Mouse (Mus musculus) bone marrow, adult 2 months (tissue): ENCODE measurements around the gene Borcs6. TPM values are rescaled to one million over a fixed set of nuclear protein-coding genes. Genes with fewer than 3 reads are reported as not detected.

Source experiments
- H3K27ac ChIP-seq: fragments of 200-500 bp; 2 replicates; pipeline ENCODE4 v1.5.1; 2012; ENCODE audit warnings: low read depth, mild to moderate bottlenecking, control low read depth, inconsistent platforms, low read length; ENCODE audit not compliant: control insufficient read depth, poor library complexity, insufficient read depth
- H3K4me1 ChIP-seq: fragments of 200-500 bp; 2 replicates; pipeline ENCODE4 v1.6.1; 2011; ENCODE audit warnings: low read length; ENCODE audit not compliant: control insufficient read depth, insufficient read depth
- H3K4me3 ChIP-seq: fragments of 200-500 bp; replicated peaks from 2 replicates; pipeline ENCODE3; 2011; ENCODE audit warnings: mild to moderate bottlenecking, low read depth, low read length, control low read depth; ENCODE audit not compliant: control insufficient read depth
- CTCF ChIP-seq: fragments of 200-500 bp; IDR thresholded peaks from 2 replicates; pipeline ENCODE4 v1.5.1; 2011; ENCODE audit warnings: low read length, control low read depth; ENCODE audit not compliant: control insufficient read depth, insufficient read depth
- POLR2A ChIP-seq: fragments of 200-500 bp; IDR thresholded peaks from 2 replicates; pipeline ENCODE4 v1.6.1; 2011; ENCODE audit warnings: low read depth, mild to moderate bottlenecking, control low read depth, low read length, borderline replicate concordance; ENCODE audit not compliant: control insufficient read depth
- WGBS: fragments of 180-500 bp; shearing (Covaris S2); methylation state at CpG from one replicate; pipeline ENCODE4 v1.1.7; 2018; 5-methylcytosine and 5-hydroxymethylcytosine counted together
- polyA plus RNA-seq: library from polyadenylated mRNA; stranded (reverse); fragments of >200 nt; gene quantifications from 2 replicates; pipeline ENCODE4 v1.2.4, GENCODE M21; 2011; ENCODE audit warnings: low replicate concordance; ENCODE audit not compliant: missing spikeins, insufficient read depth, insufficient read length

The Borcs6 gene
- polyA plus RNA-seq, 1 experiment, result 18.4 TPM

- 87% methylated on average over 5 of the region's 5 CpGs for WGBS
- H3K27ac ChIP-seq, result no peak overlapping the region
- no peak for TF ChIP-seq CTCF
- no peak for TF ChIP-seq POLR2A
- H3K4me1 ChIP-seq, result peaks cover 8% of the 10 kb centered on the region; the same call in 1 of the 2 replicates
- no peak overlapping the region for H3K4me3 ChIP-seq
Measured at GRCm38 (mm10) chr11:69038173-69038572, 21.3 kb upstream of the Borcs6 start.

- H3K4me3 ChIP-seq, result peak within 1 kb of the TSS; percentile 86
- H3K4me1 ChIP-seq, result peaks cover 1% of the 10 kb centered on the region; the same call in 1 of the 2 replicates
- WGBS, result under 1% methylated on average over 54 of the region's 54 CpGs
- TF ChIP-seq POLR2A (peak; percentile 80; the same call in 1 of the 2 replicates), CTCF (0 out of 2 replicates have a peak, but pooled peaks have one; percentile 15)
- peak within 1 kb of the TSS; percentile 81 for H3K27ac ChIP-seq
Measured at GRCm38 (mm10) chr11:69045531-69046394, 13.8 kb upstream of the Borcs6 start, which contains the start of gene Aurkb. TSS of gene Aurkb (plus strand) at chr11:69045647.

- no peak for TF ChIP-seq POLR2A
- TF ChIP-seq CTCF, result no peak
- no peak overlapping the region for H3K27ac ChIP-seq
- H3K4me1 ChIP-seq, result peaks cover 1% of the 10 kb centered on the region; the same call in 1 of the 2 replicates
- WGBS, result 21% methylated on average over 9 of the region's 9 CpGs
- H3K4me3 ChIP-seq, result peak overlapping the region; percentile 85
Measured at GRCm38 (mm10) chr11:69046395-69046774, 13.1 kb upstream of the Borcs6 start.

GRCm38 (mm10) chr11:69047592-69047991 is 11.9 kb upstream of the Borcs6 start:
- WGBS, result 88% methylated on average over 12 of the region's 12 CpGs
- Histone ChIP-seq H3K4me3 (peak overlapping the region; percentile 38), H3K4me1 (peaks cover 1% of the 10 kb centered on the region; the same call in 1 of the 2 replicates), H3K27ac (no peak overlapping the region)
- TF ChIP-seq POLR2A, result no peak
- TF ChIP-seq CTCF, result no peak

GRCm38 (mm10) chr11:69048151-69048550 is 11.4 kb upstream of the Borcs6 start:
- Histone ChIP-seq H3K4me3 (no peak overlapping the region), H3K4me1 (peaks cover 1% of the 10 kb centered on the region; the same call in 1 of the 2 replicates)
- WGBS, result 91% methylated on average over 14 of the region's 14 CpGs

GRCm38 (mm10) chr11:69050748-69051147 is 8.8 kb upstream of the Borcs6 start:
- TF ChIP-seq POLR2A (no peak), CTCF (no peak)
- Histone ChIP-seq H3K27ac (no peak overlapping the region), H3K4me1 (peaks cover 4% of the 10 kb centered on the region), H3K4me3 (no peak overlapping the region)
- WGBS, result 94% methylated on average over 8 of the region's 8 CpGs

More at GRCm38 (mm10) chr11:69048151-69048550, 11.4 kb upstream of the Borcs6 start:
- no peak for TF ChIP-seq CTCF
- TF ChIP-seq POLR2A, result no peak
- H3K27ac ChIP-seq, result no peak overlapping the region

- WGBS, result 85% methylated on average over 4 of the region's 4 CpGs
- Histone ChIP-seq H3K4me3 (no peak overlapping the region), H3K27ac (no peak overlapping the region), H3K4me1 (peaks cover 4% of the 10 kb centered on the region)
- TF ChIP-seq CTCF (no peak), POLR2A (no peak)
Measured at GRCm38 (mm10) chr11:69051771-69052170, 7.7 kb upstream of the Borcs6 start.

- Histone ChIP-seq H3K27ac (no peak overlapping the region), H3K4me1 (peaks cover 5% of the 10 kb centered on the region), H3K4me3 (no peak overlapping the region)
- WGBS, result 80% methylated on average over 2 of the region's 2 CpGs
- TF ChIP-seq CTCF, result no peak
- no peak for TF ChIP-seq POLR2A
Measured at GRCm38 (mm10) chr11:69052824-69053421, 6.6 kb upstream of the Borcs6 start.
